Mouse (Mus musculus): Measurements from ENCODE around the gene Ncbp2. TPM values are rescaled to one million over a fixed set of nuclear protein-coding genes. Genes with fewer than 3 reads are reported as not detected.

Gene Ncbp2
- 53.8 TPM for polyA plus RNA-seq (2014; fragmentation: Illumina TruSeq; extraction: RNeasy Lipid Tissue Mini Kit (QIAGEN cat#74804); ENCODE audit: low read depth, low replicate concordance)

GRCm38 (mm10) chr16:31948345-31948774, at the start of gene Ncbp2, which contains the start of gene 0610012G03Rik:
Ncbp2 (plus strand) TSS chr16:31948513.
0610012G03Rik (minus strand) TSS chr16:31948494.

GRCm38 (mm10) chr16:31933751-31934549, 14.4 kb upstream of the Ncbp2 start, which contains the start of gene Pigz:
Pigz (plus strand) TSS chr16:31933851.

GRCm38 (mm10) chr16:32002509-32003477, 54.5 kb downstream of the Ncbp2 start, which contains the start of gene Senp5:
Senp5 (minus strand) TSS chr16:32003287.

Other genes starting within 250 kb of the Ncbp2 start
- gene Meltf, start 69.7 kb upstream of the Ncbp2 start, polyA plus RNA-seq (2014; fragmentation: Illumina TruSeq; extraction: RNeasy Lipid Tissue Mini Kit (QIAGEN cat#74804); ENCODE audit: low read depth, low replicate concordance), result not detected
- not detected for gene Pigz, start 14.7 kb upstream of the Ncbp2 start, polyA plus RNA-seq (2014; fragmentation: Illumina TruSeq; extraction: RNeasy Lipid Tissue Mini Kit (QIAGEN cat#74804); ENCODE audit: low read depth, low replicate concordance)
- gene 0610012G03Rik, start within 50 bp of the Ncbp2 start, polyA plus RNA-seq (2014; fragmentation: Illumina TruSeq; extraction: RNeasy Lipid Tissue Mini Kit (QIAGEN cat#74804); ENCODE audit: low read depth, low replicate concordance), result 4.3 TPM
- gene Senp5, start 54.8 kb downstream of the Ncbp2 start, polyA plus RNA-seq (2014; fragmentation: Illumina TruSeq; extraction: RNeasy Lipid Tissue Mini Kit (QIAGEN cat#74804); ENCODE audit: low read depth, low replicate concordance), result 33.5 TPM
- 127 TPM for gene Pak2, start 130.8 kb downstream of the Ncbp2 start, polyA plus RNA-seq (2014; fragmentation: Illumina TruSeq; extraction: RNeasy Lipid Tissue Mini Kit (QIAGEN cat#74804); ENCODE audit: low read depth, low replicate concordance)
- gene Pigx, start 151.2 kb downstream of the Ncbp2 start, polyA plus RNA-seq (2014; fragmentation: Illumina TruSeq; extraction: RNeasy Lipid Tissue Mini Kit (QIAGEN cat#74804); ENCODE audit: low read depth, low replicate concordance), result 99.0 TPM
- 28.5 TPM for gene Cep19, start 151.3 kb downstream of the Ncbp2 start, polyA plus RNA-seq (2014; fragmentation: Illumina TruSeq; extraction: RNeasy Lipid Tissue Mini Kit (QIAGEN cat#74804); ENCODE audit: low read depth, low replicate concordance)
- 0.95 TPM for gene Nrros, start 217.1 kb downstream of the Ncbp2 start, polyA plus RNA-seq (2014; fragmentation: Illumina TruSeq; extraction: RNeasy Lipid Tissue Mini Kit (QIAGEN cat#74804); ENCODE audit: low read depth, low replicate concordance)
- not detected for gene Bex6, start 231.3 kb downstream of the Ncbp2 start, polyA plus RNA-seq (2014; fragmentation: Illumina TruSeq; extraction: RNeasy Lipid Tissue Mini Kit (QIAGEN cat#74804); ENCODE audit: low read depth, low replicate concordance)

Measured in sigmoid colon, adult 10 weeks (tissue).